Mouse (Mus musculus) liver, adult (tissue): Measurements from ENCODE around the gene Calcoco2.

Source experiments
- GATA4 ChIP-seq: IDR thresholded peaks from 2 replicates; pipeline ENCODE4 v1.6.1; 2014; ENCODE audit warnings: mild to moderate bottlenecking, low read length; ENCODE audit not compliant: insufficient replicate concordance

Gene Calcoco2

DNA sequence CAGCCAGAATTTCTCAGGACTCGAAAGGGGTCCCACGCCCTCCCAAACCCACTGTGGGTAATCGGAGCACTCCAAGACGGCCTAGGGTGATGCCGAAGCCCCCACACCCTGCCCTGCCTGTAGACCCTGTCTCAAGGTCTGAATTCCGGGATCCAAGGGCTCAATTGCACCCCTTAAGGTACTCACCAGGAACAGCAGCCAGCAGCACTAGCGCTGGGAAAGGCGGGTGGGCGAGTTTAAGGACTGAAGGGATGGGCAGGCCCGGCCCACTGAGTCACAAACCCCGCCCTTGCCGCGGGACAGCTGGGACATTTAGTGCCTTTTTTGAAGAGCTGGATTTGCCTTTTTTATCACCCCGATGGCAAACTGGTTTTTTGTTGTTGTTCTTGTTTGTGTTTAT is at the start of gene Calcoco2:
Gene Calcoco2, minus strand, starts transcription at position 214 of the 400 bp plus-strand sequence.
- no peak for TF ChIP-seq GATA4

GRCm38 (mm10) chr11:96147471-96147870 is 35.7 kb upstream of the Calcoco2 start:
- no peak for TF ChIP-seq GATA4

DNA sequence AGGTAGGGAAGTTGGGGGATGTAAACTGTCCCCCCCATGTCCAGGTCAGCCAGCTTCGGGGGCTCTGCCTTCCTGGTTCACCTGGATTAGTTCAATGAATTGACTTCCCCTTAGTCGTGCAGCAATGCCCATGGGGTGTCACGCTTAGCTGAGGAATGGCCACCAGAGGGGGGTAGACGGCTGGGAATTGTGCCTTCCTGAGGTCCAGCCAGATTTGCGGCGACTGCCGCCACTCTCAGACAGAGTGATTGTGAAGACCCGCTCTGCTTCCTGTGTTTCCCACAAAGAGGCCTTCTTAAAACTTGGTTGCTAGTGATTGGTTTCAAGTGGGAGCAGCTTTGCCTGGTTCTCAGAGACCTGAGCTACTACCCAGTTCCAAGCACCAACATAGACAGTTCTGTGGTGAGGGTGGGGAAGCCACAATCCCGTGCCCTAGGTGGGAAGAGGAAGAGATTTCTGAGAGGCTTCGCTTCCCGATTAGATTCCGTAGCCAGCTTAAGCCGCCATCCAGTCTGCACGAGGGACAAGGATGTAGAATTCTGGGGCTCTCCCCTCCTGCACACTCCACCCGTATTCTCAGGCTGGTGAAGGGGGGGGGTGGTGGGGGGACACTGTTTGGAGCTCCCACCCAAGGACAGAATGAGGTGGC is 34.0 kb upstream of the Calcoco2 start:
- TF ChIP-seq GATA4 = no peak

DNA sequence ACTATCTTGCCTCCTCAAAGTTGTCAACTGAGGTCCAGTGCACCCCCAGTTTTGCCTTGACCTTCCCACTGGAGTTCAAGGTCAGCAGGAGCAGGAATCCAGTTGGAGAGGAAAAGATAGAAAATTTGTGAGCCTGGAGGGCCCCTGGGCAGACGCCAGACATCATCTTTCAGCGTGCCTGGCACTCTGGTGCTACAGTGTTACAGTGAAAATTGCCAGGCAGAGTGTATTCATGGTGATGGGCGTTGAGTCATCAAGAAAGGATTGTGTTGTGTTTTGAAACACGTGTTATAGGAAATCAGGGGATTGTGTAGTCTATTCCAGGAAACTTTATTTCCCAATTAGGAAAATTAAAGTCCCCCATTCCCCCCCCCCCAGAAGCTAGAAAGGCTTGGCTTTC is 32.0 kb upstream of the Calcoco2 start:
- no peak for TF ChIP-seq GATA4

DNA sequence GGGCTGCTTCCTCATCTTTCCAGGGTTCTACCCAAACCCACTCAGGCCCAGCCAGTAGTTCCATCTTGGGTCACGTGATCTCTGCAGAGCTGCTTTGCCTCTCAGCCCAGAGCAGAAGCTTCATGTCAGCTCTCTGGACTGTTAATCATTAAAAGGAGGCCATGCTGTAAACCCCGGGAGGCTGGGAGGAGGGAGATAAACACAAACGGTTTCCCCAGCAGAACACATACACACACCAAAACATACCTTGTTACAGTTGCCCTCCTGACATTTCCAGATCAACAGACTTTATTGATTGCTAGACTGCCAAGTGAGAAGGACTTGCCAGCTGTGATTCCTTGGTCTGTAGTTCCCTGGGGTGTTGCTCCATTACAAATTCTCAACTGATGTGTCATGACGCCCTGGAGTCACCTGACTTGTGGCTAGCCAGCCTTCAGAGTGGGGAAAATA is 29.0 kb upstream of the Calcoco2 start:
- no peak for TF ChIP-seq GATA4

DNA sequence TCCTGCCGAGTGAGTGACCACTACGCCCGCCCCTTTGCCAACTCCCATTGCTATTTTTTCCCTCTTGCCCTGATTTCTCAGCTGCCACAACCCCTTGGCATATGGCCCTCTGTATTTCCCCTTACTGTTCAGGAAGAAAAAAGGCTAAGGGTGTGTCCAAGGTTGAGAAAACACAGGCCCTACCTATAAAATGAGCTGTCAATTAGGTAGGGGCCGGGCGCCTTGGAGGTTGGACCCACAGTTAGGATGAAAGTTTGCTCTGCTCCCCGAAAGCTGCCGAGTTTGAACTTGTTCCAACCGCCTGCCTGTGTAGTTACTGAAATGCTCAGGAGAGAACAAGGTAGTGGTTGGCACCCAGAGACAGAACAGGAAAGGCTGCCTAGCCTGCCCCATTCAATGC is 24.1 kb upstream of the Calcoco2 start:
- no peak for TF ChIP-seq GATA4

GRCm38 (mm10) chr11:96133239-96133865 is 21.6 kb upstream of the Calcoco2 start, which contains the start of gene Ttll6:
Ttll6 (plus strand) TSS chr11:96133786.
- TF ChIP-seq GATA4 = no peak

GRCm38 (mm10) chr11:96130606-96131005 is 18.8 kb upstream of the Calcoco2 start:
- no peak for TF ChIP-seq GATA4

DNA sequence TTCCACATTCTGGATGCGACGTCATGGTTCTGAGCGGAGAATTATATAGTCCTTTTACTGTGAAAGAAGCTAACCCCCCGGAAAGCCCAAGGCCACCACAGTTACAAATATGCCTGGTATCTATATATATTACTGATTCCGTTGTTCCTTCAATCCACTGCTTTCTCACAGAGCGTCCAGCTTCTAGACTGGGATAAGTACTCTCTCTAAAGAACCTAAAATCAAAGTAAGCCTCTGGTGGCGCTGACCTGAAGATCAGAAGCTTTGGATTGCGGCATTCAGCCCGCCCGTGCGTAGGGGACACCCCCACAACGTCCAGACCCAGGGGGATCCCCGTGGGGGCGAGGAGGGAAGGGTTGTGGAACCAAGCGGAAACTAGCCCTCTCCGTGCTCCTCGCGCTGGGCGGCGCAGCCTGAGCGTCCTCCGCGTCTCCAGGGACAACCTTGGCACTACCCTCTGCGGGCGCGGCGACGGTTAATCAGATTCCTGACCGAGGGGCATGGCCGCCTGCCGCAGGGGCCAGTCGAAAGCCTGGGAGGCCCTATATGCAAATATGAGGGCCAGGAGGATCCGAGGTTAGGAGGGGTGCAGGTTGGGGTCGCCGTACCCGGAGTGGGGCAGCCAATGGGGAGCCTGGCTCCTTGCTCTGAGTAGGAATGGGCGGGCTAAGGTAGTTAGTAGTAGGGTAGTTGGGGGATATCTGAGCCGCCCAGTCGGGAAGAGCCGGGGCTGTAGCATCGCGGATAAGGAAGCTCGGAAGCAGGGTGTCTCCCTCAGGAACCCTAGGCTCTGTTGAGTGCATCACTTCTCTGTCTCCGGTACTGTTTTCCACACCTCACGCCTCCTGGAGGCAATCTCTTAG is 12.5 kb upstream of the Calcoco2 start:
- TF ChIP-seq GATA4 = no peak

GRCm38 (mm10) chr11:96119401-96119800 is 7.6 kb upstream of the Calcoco2 start:
- no peak for TF ChIP-seq GATA4

DNA sequence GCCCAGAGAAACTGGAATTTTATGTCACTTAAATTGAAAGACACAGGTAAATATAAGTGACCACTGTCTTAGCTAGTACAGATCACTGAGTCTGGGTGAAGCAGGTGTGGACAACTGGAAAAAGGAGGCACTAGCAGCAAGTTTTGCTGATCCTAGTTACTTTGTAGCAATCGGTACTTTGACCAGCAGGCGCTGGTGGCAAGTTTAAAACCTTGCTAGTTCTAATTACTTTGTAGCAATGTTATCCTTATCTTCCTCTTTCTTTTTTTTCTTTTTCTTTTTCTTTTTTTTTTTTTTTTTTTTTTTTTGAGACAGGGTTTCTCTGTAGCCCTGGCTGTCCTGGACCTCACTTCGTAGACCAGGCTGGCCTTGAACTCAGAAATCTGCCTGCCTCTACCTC is 4.4 kb upstream of the Calcoco2 start:
- TF ChIP-seq GATA4 = no peak

GRCm38 (mm10) chr11:96115416-96115815 is 3.7 kb upstream of the Calcoco2 start:
- TF ChIP-seq GATA4 = no peak

- TF ChIP-seq GATA4 = no peak
These were observed 2.3 kb upstream of the Calcoco2 start for GRCm38 (mm10) chr11:96114077-96114476.

DNA sequence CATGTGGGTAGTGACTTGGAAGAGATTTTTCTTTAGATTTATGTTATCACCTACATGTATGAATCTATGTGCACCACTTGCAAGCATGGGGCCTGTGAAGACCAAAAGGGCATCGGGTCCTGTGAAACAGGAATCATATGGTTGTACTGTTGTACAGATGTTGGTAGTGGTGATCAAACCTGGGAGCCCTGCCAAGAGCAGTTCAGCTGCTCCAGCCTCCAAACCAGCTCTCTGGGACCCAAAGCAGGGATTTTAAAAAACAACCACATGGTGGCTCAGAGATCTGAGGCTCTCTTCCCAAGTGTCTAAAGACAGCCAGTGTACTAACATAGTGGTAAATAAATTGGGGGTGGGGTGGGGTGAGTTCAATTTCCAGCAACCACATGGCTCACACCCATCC is 3.4 kb downstream of the Calcoco2 start:
- TF ChIP-seq GATA4 = no peak

- no peak for TF ChIP-seq GATA4
These were observed 18.4 kb downstream of the Calcoco2 start for GRCm38 (mm10) chr11:96093361-96093760.
